Mouse (Mus musculus) CH12.LX (cell line): ENCODE data around the gene Vpreb2. TPM values are rescaled to one million over a fixed set of nuclear protein-coding genes. Genes with fewer than 3 reads are reported as not detected.

Experiments used
- DNase-seq: peaks from one replicate; pipeline ENCODE4 v3.0.0-alpha.2; 2013; ENCODE audit errors: extremely low read depth
- H3K27ac ChIP-seq: 2 replicates; pipeline ENCODE4 v1.5.1; 2012; ENCODE audit warnings: low read depth, mild to moderate bottlenecking, control low read depth, moderate library complexity; ENCODE audit not compliant: insufficient read depth
- H3K27me3 ChIP-seq: replicated peaks from 2 replicates; pipeline ENCODE3; 2012; ENCODE audit warnings: inconsistent platforms
- H3K36me3 ChIP-seq, 2 experiments: replicated peaks in 1 of 2; 2 replicates each; pipeline versions ENCODE3 to v1.6.1; 2012; ENCODE audit warnings: inconsistent platforms in 1 of 2, low read length in 1 of 2, mild to moderate bottlenecking in 1 of 2, mixed read lengths in 1 of 2, moderate library complexity in 1 of 2; ENCODE audit not compliant: control insufficient read depth in 1 of 2, insufficient read depth in 1 of 2
- H3K4me1 ChIP-seq, 2 experiments: 2 replicates each; pipeline ENCODE4 v1.6.1; 2012; ENCODE audit warnings: inconsistent platforms in 1 of 2, moderate library complexity in 1 of 2; ENCODE audit not compliant: insufficient read depth in 2 of 2, control insufficient read depth in 1 of 2
- H3K4me2 ChIP-seq: 2 replicates; pipeline ENCODE4 v1.6.1; 2012; ENCODE audit warnings: low read depth, mild to moderate bottlenecking, control low read depth; ENCODE audit not compliant: poor library complexity, insufficient read depth, severe bottlenecking
- H3K4me3 ChIP-seq, 3 experiments: fragments of 150-350 bp in 1 of 3; sonication (generic) in 1 of 3; replicated peaks in 1 of 3; 2 replicates each; pipeline versions ENCODE3 to v1.5.1; 2011 to 2012; ENCODE audit warnings: low read depth in 2 of 3, low read length in 2 of 3, mild to moderate bottlenecking in 2 of 3, moderate library complexity in 2 of 3, control low read depth in 1 of 3, improper control_type of control experiment in 1 of 3, inconsistent platforms in 1 of 3, mixed read lengths in 1 of 3; ENCODE audit not compliant: poor library complexity in 1 of 3
- H3K79me2 ChIP-seq: replicated peaks from 2 replicates; pipeline ENCODE4 v1.6.1; 2012; ENCODE audit warnings: mild to moderate bottlenecking, moderate library complexity; ENCODE audit not compliant: control insufficient read depth, poor library complexity, insufficient read depth, severe bottlenecking; ENCODE audit errors: extremely low read depth
- H3K9ac ChIP-seq: 2 replicates; pipeline ENCODE4 v1.6.1; 2012; ENCODE audit warnings: low read depth, mild to moderate bottlenecking, control low read depth, moderate library complexity; ENCODE audit not compliant: insufficient read depth
- H3K9me3 ChIP-seq: replicated peaks from 2 replicates; pipeline ENCODE3; 2012; ENCODE audit warnings: low read length, inconsistent platforms, mixed read lengths
- BHLHE40 ChIP-seq: IDR thresholded peaks from 2 replicates; pipeline ENCODE4 v1.6.1; 2011; ENCODE audit warnings: mild to moderate bottlenecking, low read depth, low read length, improper control_type of control experiment
- CHD1 ChIP-seq: IDR thresholded peaks from 2 replicates; pipeline ENCODE4 v1.6.1; 2012; ENCODE audit warnings: low read depth, low read length, improper control_type of control experiment, inconsistent platforms
- CTCF ChIP-seq, 2 experiments: IDR thresholded peaks in 1 of 2; conservative IDR thresholded peaks in 1 of 2; 2 replicates each; pipeline ENCODE4 v1.5.1; 2011 to 2012; ENCODE audit warnings: low read depth in 2 of 2, low read length in 2 of 2, improper control_type of control experiment in 1 of 2, inconsistent platforms in 1 of 2, mild to moderate bottlenecking in 1 of 2, moderate library complexity in 1 of 2
- E2F4 ChIP-seq: IDR thresholded peaks from 2 replicates; pipeline ENCODE4 v1.6.1; 2011; ENCODE audit warnings: low read depth, low read length, improper control_type of control experiment; ENCODE audit not compliant: insufficient replicate concordance
- ELF1 ChIP-seq: IDR thresholded peaks from 2 replicates; pipeline ENCODE4 v1.6.1; 2014; ENCODE audit warnings: low read depth, mild to moderate bottlenecking, inconsistent platforms, low read length, improper control_type of control experiment
- EP300 ChIP-seq: IDR thresholded peaks from 2 replicates; pipeline ENCODE4 v1.6.1; 2011; ENCODE audit warnings: low read length, improper control_type of control experiment
- GABPA ChIP-seq: IDR thresholded peaks from 2 replicates; pipeline ENCODE4 v1.6.1; 2012; ENCODE audit warnings: low read depth, low read length, improper control_type of control experiment, inconsistent platforms; ENCODE audit not compliant: insufficient replicate concordance
- HCFC1 ChIP-seq: IDR thresholded peaks from 2 replicates; pipeline ENCODE4 v1.6.1; 2012; ENCODE audit warnings: low read depth, mild to moderate bottlenecking, inconsistent platforms, low read length, improper control_type of control experiment
- KAT2A ChIP-seq: IDR thresholded peaks from 2 replicates; pipeline ENCODE4 v1.6.1; 2012; ENCODE audit warnings: low read length, improper control_type of control experiment, inconsistent platforms; ENCODE audit not compliant: insufficient replicate concordance
- MXI1 ChIP-seq: IDR thresholded peaks from 2 replicates; pipeline ENCODE4 v1.6.1; 2011; ENCODE audit warnings: mild to moderate bottlenecking, low read depth, low read length, improper control_type of control experiment
- MYC ChIP-seq: IDR thresholded peaks from 2 replicates; pipeline ENCODE4 v1.6.1; 2011; ENCODE audit warnings: low read depth, mild to moderate bottlenecking, improper control_type of control experiment, low read length
- NELFE ChIP-seq: IDR thresholded peaks from 2 replicates; pipeline ENCODE4 v1.6.1; 2011; ENCODE audit warnings: low read depth, low read length, improper control_type of control experiment
- PAX5 ChIP-seq: IDR thresholded peaks from 2 replicates; pipeline ENCODE4 v1.6.1; 2012; ENCODE audit warnings: low read length, inconsistent platforms, mixed read lengths
- POLR2A ChIP-seq: IDR thresholded peaks from 2 replicates; pipeline ENCODE4 v1.6.1; 2011; ENCODE audit warnings: low read depth, mild to moderate bottlenecking, improper control_type of control experiment, low read length
- POLR2AphosphoS2 ChIP-seq: IDR thresholded peaks from 2 replicates; pipeline ENCODE4 v1.6.1; 2011; ENCODE audit warnings: low read depth, low read length, improper control_type of control experiment
- RAD21 ChIP-seq: IDR thresholded peaks from 2 replicates; pipeline ENCODE4 v1.6.1; 2011; ENCODE audit warnings: low read depth, mild to moderate bottlenecking, low read length, improper control_type of control experiment, moderate library complexity
- SMC3 ChIP-seq: IDR thresholded peaks from 2 replicates; pipeline ENCODE4 v1.6.1; 2011; ENCODE audit warnings: low read depth, low read length, improper control_type of control experiment
- ZKSCAN1 ChIP-seq: IDR thresholded peaks from 2 replicates; pipeline ENCODE4 v1.6.1; 2012; ENCODE audit warnings: low read depth, inconsistent platforms, low read length, improper control_type of control experiment, borderline replicate concordance
- ZMIZ1 ChIP-seq: IDR thresholded peaks from 2 replicates; pipeline ENCODE4 v1.6.1; 2012; ENCODE audit warnings: low read depth, mild to moderate bottlenecking, inconsistent platforms, low read length, improper control_type of control experiment
- ZNF384 ChIP-seq: IDR thresholded peaks from 2 replicates; pipeline ENCODE4 v1.6.1; 2012; ENCODE audit warnings: low read depth, low read length, improper control_type of control experiment, inconsistent platforms
- dilution Hi-C: fragments of 300-500 bp; cut with MboI; formaldehyde crosslinking; loops from 2 replicates; pipeline ENCODE4 v1.14.3; 2020; ENCODE audit warnings: low sequenced_read_pairs; ENCODE audit not compliant: extremely low pct_unique_long_range_greater_than_20kb, extremely low pct_ligation_motif_present
- in situ Hi-C: fragments of 300-500 bp; cut with MboI; formaldehyde crosslinking; loops from 3 replicates; pipeline ENCODE4 v1.14.3; 2019; ENCODE audit warnings: low sequenced_read_pairs, low pct_ligation_motif_present, low pct_unique_long_range_greater_than_20kb, mixed read lengths
- polyA plus RNA-seq: library from polyadenylated mRNA; unstranded; fragments of >175 nt; gene quantifications from 2 replicates; pipeline ENCODE4 v1.2.1, GENCODE M21; 2012; ENCODE audit warnings: low read depth; ENCODE audit not compliant: insufficient read length
- total RNA-seq, 2 experiments: library from RNA; depleted of rRNA; stranded (reverse); fragments of 300-350 nt in 1 of 2; fragments of >200 nt in 1 of 2; gene quantifications; 2 replicates each; pipeline ENCODE4 v1.2.3; 2012 to 2014

The Vpreb2 gene
- total and polyA plus RNA-seq, 3 experiments = 0.54 TPM; not detected in 2

GRCm38 (mm10) chr16:17985078-17985477 lies 4.8 kb downstream of the Vpreb2 start:
- in situ Hi-C loops (loop anchor here (5.0 kb wide), 1 partner anchor 73 kb away; the partner anchor contains the start of gene Ess2), dilution Hi-C loops (no loop called here)
- peaks cover 20% of the 10 kb centered on the region for H3K9me3 ChIP-seq
- H3K4me2 ChIP-seq = no peak overlapping the region
- H3K4me1 ChIP-seq = 0 out of 4 replicates have a peak, but pooled peaks cover 0 to 2% of the 10 kb centered on the region in 2 experiments
- no peak for DNase-seq
- no peaks in the 10 kb centered on the region for H3K79me2 ChIP-seq
- H3K4me3 ChIP-seq = no peak overlapping the region
- no peak overlapping the region for H3K9ac ChIP-seq
- H3K36me3 ChIP-seq = no peaks in the 10 kb centered on the region
- H3K27ac ChIP-seq = no peak overlapping the region
- peaks cover 36% of the 10 kb centered on the region for H3K27me3 ChIP-seq
- no peak for TF ChIP-seq E2F4
- TF ChIP-seq HCFC1 = no peak
- no peak for TF ChIP-seq ELF1
- TF ChIP-seq POLR2A = no peak
- no peak for TF ChIP-seq KAT2A
- TF ChIP-seq PAX5 = no peak
- no peak for TF ChIP-seq BHLHE40
- no peak for TF ChIP-seq CHD1
- no peak for TF ChIP-seq POLR2AphosphoS2
- TF ChIP-seq MYC = no peak
- TF ChIP-seq ZNF384 = no peak
- no peak for TF ChIP-seq GABPA
- TF ChIP-seq EP300 = no peak
- TF ChIP-seq ZKSCAN1 = no peak
- no peak for TF ChIP-seq ZMIZ1
- no peak for TF ChIP-seq RAD21

- Histone ChIP-seq H3K79me2 (no peaks in the 10 kb centered on the region), H3K9me3 (peaks cover 29% of the 10 kb centered on the region), H3K9ac (no peak overlapping the region), H3K36me3 (no peaks in the 10 kb centered on the region), H3K4me3 (no peak overlapping the region), H3K27ac (no peak overlapping the region), H3K4me1 (no peaks in the 10 kb centered on the region), H3K4me2 (no peak overlapping the region), H3K27me3 (peaks cover 31% of the 10 kb centered on the region)
- peak; percentile 44 for DNase-seq
- dilution Hi-C loops (no loop called here), in situ Hi-C loops (loop anchor here (5.0 kb wide), 1 partner anchor 74 kb away; the partner anchor contains the start of gene Ess2)
- no peak for TF ChIP-seq ZMIZ1
- TF ChIP-seq CTCF (conservative IDR thresholded peaks at IDR 0.05 in 1 of 2, IDR thresholded peaks at IDR 0.05 in 1 of 2; ENCODE audit: low read depth in 2 of 2, low read length in 2 of 2) = peak; percentile 86 to 87
- TF ChIP-seq ZNF384 = no peak
- TF ChIP-seq RAD21 = peak; percentile 82
- TF ChIP-seq NELFE = 0 out of 2 replicates have a peak, but pooled peaks have one; percentile 18
- 0 out of 2 replicates have a peak, but pooled peaks have one; percentile 23 for TF ChIP-seq MXI1
- TF ChIP-seq SMC3 = peak; percentile 76
Measured at GRCm38 (mm10) chr16:17986456-17987132, 6.4 kb downstream of the Vpreb2 start.
